Mouse (Mus musculus) C2C12 (cell line): ENCODE measurements at regions not wholly inside any gene's neighbourhood (a gene's known extent, or its start where the extent isn't known, plus 50 kb on each side); places are given as distances from the start of the nearest gene placed in this dataset.

ENCODE experiments used
- CEBPB ChIP-seq: IDR thresholded peaks from one replicate; pipeline ENCODE4 v1.6.1; 2011; ENCODE audit warnings: low read depth, mild to moderate bottlenecking, control low read depth, moderate library complexity
- CTCF ChIP-seq: IDR thresholded peaks from one replicate; pipeline ENCODE4 v1.5.1; 2011; ENCODE audit not compliant: control insufficient read depth, insufficient read depth, insufficient read length
- FOSL1 ChIP-seq: IDR thresholded peaks from one replicate; pipeline ENCODE4 v1.8.0; 2011; ENCODE audit warnings: mild to moderate bottlenecking, low read length; ENCODE audit not compliant: poor library complexity, insufficient read depth, severe bottlenecking
- MAX ChIP-seq: IDR thresholded peaks from one replicate; pipeline ENCODE4 v1.6.1; 2011; ENCODE audit warnings: mild to moderate bottlenecking, control low read depth
- MYOD1 ChIP-seq: IDR thresholded peaks from one replicate; pipeline ENCODE4 v1.6.1; 2011; ENCODE audit warnings: low read depth; ENCODE audit not compliant: control insufficient read depth, insufficient read length
- MYOG ChIP-seq: IDR thresholded peaks from one replicate; pipeline ENCODE4 v1.6.1; 2011; ENCODE audit not compliant: control insufficient read depth, insufficient read length; ENCODE audit errors: extremely low read depth
- USF1 ChIP-seq: IDR thresholded peaks from one replicate; pipeline ENCODE4 v1.6.1; 2011; ENCODE audit warnings: low read depth, mild to moderate bottlenecking, control low read depth, moderate library complexity

DNA sequence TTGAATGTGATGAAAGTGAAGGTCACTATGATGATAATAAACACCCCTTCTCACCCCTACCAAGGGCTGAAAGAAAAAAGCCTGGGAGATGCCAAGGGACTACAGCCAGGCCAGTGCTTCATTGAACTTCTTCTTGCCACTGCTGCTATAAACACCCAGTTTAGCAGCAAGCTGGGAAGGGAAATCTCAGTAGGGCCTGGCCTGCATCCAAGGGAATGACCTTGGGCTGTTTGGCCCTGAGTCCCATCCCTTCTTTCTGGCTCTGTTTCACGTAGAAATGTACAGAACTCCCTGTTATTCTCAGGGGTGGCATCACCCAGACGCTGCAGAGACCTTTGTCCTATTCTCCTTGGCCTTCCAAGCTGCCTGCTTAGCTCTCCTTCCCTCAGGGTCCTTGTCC, 450.0 kb upstream of the Tle4 start:
- TF ChIP-seq CTCF (no peak), MAX (no peak), USF1 (no peak), MYOG (no peak), MYOD1 (no peak), CEBPB (no peak), FOSL1 (no peak)
